Mouse (Mus musculus): ENCODE measurements around the gene Tcta. TPM values are rescaled to one million over a fixed set of nuclear protein-coding genes. Genes with fewer than 3 reads are reported as not detected.

The Tcta gene
- polyA plus RNA-seq (2017; shearing (Covaris generic)): 10 to 100 TPM; 13.0 to 15.4 TPM

GRCm38 (mm10) chr9:108305629-108306520 lies at the start of gene Tcta, which contains the start of gene Rhoa:
Tcta (minus strand) TSS chr9:108306160.
Rhoa (plus strand) TSS chr9:108306129.

GRCm38 (mm10) chr9:108347540-108348289 lies 41.8 kb upstream of the Tcta start, which contains the start of gene Usp4:
Usp4 (plus strand) TSS chr9:108347853.

GRCm38 (mm10) chr9:108338886-108339781 lies 33.2 kb upstream of the Tcta start, which contains the start of gene Gpx1:
Gpx1 (plus strand) TSS chr9:108338903.

GRCm38 (mm10) chr9:108296453-108297355 lies 9.3 kb downstream of the Tcta start, which contains the start of gene Amt:
Amt (plus strand) TSS chr9:108296853.

GRCm38 (mm10) chr9:108290016-108290750 lies 15.8 kb downstream of the Tcta start, which contains the start of gene Nicn1:
Nicn1 (plus strand) TSS chr9:108290429.

GRCm38 (mm10) chr9:108263690-108264190 lies 42.2 kb downstream of the Tcta start, which contains the start of gene Dag1:
Dag1 (minus strand) TSS chr9:108263958.

Other genes with a start within 250 kb of the Tcta start
- gene Mst1, start 225.7 kb downstream of the Tcta start, polyA plus RNA-seq (2017; shearing (Covaris generic)): 1 to 10 TPM; 2.0 to 3.1 TPM
- 100 to 1,000 TPM; 114 to 160 TPM for gene Rnf123, start 222.8 kb downstream of the Tcta start, polyA plus RNA-seq (2017; shearing (Covaris generic))
- 100 to 1,000 TPM; 122 to 135 TPM for gene Apeh, start 211.6 kb downstream of the Tcta start, polyA plus RNA-seq (2017; shearing (Covaris generic))
- under 1 TPM; 0.51 to 0.62 TPM for gene Bsn, start 115.8 kb downstream of the Tcta start, polyA plus RNA-seq (2017; shearing (Covaris generic))
- gene Dag1, start 42.2 kb downstream of the Tcta start, polyA plus RNA-seq (2017; shearing (Covaris generic)): 10 to 100 TPM; 12.6 to 15.8 TPM
- gene Nicn1, start 15.7 kb downstream of the Tcta start, polyA plus RNA-seq (2017; shearing (Covaris generic)): 1 to 10 TPM; 1.3 to 3.2 TPM
- gene Amt, start 9.3 kb downstream of the Tcta start, polyA plus RNA-seq (2017; shearing (Covaris generic)): under 1 TPM; 0.47 to 0.89 TPM
- gene Rhoa, start within 50 bp of the Tcta start, polyA plus RNA-seq (2017; shearing (Covaris generic)): 100 to 1,000 TPM; 352 to 371 TPM
- 100 to 1,000 TPM; 526 to 558 TPM for gene Gpx1, start 32.7 kb upstream of the Tcta start, polyA plus RNA-seq (2017; shearing (Covaris generic))
- 100 to 1,000 TPM; 146 to 173 TPM for gene Usp4, start 41.7 kb upstream of the Tcta start, polyA plus RNA-seq (2017; shearing (Covaris generic))
- gene 1700102P08Rik, start 86.6 kb upstream of the Tcta start, polyA plus RNA-seq (2017; shearing (Covaris generic)): 1 to 10 TPM; 2.6 to 3.9 TPM
- 1 to 10 TPM in 1 of 2 experiments, not detected in 1; 1.8 TPM for gene Ccdc36, start 122.3 kb upstream of the Tcta start, polyA plus RNA-seq (2017; shearing (Covaris generic))
- gene BC048562, start 130.3 kb upstream of the Tcta start, polyA plus RNA-seq (2017; shearing (Covaris generic)): not detected
- gene Ccdc71, start 154.4 kb upstream of the Tcta start, polyA plus RNA-seq (2017; shearing (Covaris generic)): 10 to 100 TPM; 41.9 to 48.2 TPM
- gene Klhdc8b, start 155.4 kb upstream of the Tcta start, polyA plus RNA-seq (2017; shearing (Covaris generic)): 1 to 10 TPM; 8.2 to 8.3 TPM
- 1 to 10 TPM in 1 of 2 experiments, under 1 TPM in 1; 0.57 to 4.7 TPM for gene Lamb2, start 173.6 kb upstream of the Tcta start, polyA plus RNA-seq (2017; shearing (Covaris generic))
- 100 to 1,000 TPM; 116 to 142 TPM for gene Usp19, start 184.4 kb upstream of the Tcta start, polyA plus RNA-seq (2017; shearing (Covaris generic))
- gene Qars, start 201.5 kb upstream of the Tcta start, polyA plus RNA-seq (2017; shearing (Covaris generic)): 100 to 1,000 TPM in 1 of 2 experiments, 10 to 100 TPM in 1; 78.1 to 104 TPM
- 100 to 1,000 TPM; 143 to 144 TPM for gene Qrich1, start 210.6 kb upstream of the Tcta start, polyA plus RNA-seq (2017; shearing (Covaris generic))